Mouse (Mus musculus) adrenal gland, postnatal 25 days (tissue): ENCODE measurements around the gene Pkp2. TPM values are rescaled to one million over a fixed set of nuclear protein-coding genes. Genes with fewer than 3 reads are reported as not detected.

Experiments
- DNase-seq: peaks from one replicate; pipeline ENCODE4 v3.0.0; 2021; ENCODE audit warnings: mixed read lengths
- total RNA-seq: library from RNA; stranded (reverse); gene quantifications from 2 replicates; pipeline ENCODE4 v1.2.3, GENCODE M21; 2021

Gene Pkp2
- total RNA-seq, 1 experiment from 2014 or later = 2.2 TPM

DNA sequence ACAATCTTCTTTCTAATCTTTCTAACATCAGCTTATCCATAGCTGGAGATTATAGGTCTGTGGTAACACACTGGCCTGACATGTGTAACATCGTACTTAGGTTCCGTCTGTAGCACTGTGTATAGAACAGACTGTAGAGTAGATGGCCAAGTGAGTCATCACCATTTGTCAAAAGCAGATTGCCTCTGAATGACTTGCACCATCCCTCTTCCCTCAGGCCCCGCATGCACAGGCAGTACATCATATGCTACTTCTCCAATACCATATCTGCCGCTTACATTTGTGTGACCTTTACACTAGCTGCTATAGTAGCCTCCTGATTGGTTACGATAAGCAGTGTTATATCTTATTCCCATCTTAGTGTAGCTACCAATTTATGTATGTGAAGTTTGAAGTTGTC is 47.8 kb downstream of the Pkp2 start:
- no peak for DNase-seq

DNA sequence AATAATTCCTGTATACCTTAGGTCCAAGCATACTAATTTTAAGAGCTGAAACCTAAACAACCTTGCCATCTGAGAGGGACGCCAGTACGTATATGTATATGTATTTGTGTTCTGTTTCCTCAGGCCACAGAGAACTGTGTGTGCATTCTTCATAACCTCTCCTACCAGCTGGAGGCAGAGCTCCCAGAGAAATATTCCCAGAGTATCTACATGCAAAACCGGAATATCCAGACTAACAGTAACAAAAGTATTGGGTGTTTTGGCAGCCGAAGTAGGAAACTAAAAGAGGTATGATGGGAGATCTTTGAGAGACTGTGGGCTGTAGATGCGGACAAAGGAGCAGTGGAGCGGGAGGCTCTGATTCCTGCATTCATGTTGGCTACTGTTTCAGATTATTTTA is 48.4 kb downstream of the Pkp2 start:
- no peak for DNase-seq

DNA sequence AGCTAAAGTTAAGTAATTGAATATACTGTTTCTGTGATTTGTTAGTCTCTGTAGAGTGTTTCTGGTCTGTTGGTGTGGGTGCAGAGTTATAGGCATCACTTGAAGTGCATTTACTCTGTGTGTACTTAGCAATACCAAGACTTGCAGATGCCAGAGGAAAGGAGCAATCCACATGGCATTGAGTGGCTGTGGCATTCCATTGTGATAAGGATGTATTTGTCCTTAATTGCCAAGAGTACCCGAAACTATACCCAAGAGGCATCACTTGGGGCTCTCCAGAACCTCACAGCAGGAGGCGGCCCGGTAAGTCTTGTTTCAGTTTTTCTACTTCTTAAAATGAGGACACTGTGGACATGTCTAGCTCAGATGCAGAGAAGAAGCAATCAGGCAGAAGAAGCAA is 49.3 kb downstream of the Pkp2 start:
- DNase-seq = no peak

DNA sequence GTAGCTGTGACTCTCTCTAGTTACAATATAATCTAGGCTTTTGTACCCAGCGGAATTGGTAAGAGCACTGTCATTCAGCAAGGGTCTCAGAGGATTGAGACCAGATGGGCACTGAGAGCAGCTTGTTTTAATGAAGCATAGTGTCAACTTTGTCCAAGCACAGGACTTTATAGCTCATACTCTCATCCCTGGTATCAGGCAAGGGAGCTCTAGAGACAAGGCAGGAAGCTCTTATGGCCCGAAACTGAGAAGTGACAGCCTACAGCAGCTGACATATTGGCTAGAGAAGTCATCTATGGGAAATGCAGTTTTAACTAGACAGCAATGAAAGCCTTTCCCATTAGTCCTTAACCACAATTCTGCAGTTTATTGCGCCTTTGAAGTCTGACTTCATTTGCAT is 59.9 kb downstream of the Pkp2 start:
- no peak for DNase-seq

DNA sequence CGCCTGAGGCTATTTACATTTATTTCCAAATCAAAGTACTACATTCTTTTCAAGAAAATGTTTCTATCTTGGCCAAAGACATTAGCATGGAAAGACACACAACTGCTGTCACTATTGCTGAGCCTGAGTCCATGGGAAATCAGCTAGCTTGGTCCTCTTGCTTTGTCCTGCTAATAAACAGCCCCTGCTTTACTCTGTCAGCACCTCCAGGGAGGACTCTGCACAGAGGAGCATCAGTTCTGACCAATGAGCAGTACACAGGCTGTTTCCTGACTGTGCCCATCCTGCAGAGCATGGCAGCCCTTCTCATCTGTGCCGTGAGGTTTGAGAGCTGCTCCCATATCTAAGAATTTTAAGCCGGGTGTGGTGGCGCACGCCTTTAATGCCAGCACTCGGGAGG is 60.6 kb downstream of the Pkp2 start:
- no peak for DNase-seq

DNA sequence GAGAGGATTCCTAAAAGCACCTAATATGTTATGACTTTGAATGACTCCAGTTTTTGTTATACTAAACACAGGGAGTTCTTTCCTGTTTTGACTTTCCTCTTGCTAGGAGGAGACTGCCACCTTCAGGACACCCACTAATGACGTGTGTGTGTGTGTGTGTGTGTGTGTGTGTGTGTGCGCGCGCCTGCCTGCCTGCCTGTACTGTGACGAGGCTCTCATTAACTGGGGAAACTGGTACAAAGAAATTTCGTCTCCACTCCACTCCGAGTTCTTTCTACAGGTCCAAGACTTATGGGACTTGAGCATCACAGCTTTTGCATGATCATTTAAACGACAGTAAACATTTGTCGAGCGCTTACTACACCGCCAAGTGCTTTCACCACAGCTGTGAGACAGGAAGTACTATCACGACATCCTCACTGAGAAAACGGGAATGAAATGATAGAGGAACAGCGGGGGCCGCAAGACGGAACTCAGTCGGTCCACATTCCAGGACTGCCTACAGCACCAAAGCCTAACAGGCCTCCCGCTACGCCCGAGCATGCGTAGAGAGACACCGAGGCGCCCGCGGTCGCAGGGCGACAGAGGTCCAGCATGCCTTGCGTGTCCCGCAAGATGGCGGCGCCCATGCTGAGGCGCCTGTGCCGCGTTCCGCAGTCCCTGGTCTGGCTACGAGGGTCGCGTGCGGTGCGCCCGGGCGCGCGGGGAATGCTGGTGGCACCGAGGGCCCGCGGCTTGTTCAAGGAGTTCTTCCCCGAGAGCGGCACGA is 89.4 kb downstream of the Pkp2 start, which contains the start of gene Yars2:
TSS of gene Yars2 (plus strand) at position 597 of the 769 bp plus-strand sequence.
- DNase-seq = peak; percentile 93

DNA sequence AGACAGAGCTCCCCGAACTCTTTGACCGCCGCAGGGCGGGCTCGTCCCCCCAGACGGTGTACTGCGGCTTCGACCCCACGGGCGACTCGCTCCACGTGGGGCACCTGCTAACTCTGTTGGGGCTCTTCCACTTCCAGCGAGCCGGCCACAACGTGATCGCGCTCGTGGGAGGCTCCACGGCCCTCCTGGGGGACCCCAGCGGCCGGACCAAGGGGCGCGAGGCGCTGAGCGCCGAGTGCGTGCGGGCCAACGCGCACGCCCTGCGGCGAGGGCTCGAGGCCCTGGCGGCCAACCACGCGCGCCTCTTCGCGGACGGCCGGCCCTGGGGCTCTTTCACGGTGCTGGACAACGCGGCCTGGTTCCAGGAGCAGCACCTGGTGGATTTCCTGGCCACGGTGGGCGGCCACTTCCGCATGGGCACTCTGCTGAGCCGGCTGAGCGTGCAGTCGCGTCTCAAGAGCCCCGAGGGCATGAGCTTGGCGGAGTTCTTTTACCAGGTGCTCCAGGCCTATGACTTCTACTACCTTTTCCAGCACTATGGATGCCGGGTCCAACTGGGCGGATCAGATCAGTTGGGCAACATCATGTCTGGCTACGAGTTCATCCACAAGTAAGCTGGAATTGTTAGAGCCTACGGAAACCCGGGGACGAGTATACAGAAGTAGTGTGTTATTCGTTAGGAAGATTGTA is 90.2 kb downstream of the Pkp2 start:
- DNase-seq = peak; percentile 56

DNA sequence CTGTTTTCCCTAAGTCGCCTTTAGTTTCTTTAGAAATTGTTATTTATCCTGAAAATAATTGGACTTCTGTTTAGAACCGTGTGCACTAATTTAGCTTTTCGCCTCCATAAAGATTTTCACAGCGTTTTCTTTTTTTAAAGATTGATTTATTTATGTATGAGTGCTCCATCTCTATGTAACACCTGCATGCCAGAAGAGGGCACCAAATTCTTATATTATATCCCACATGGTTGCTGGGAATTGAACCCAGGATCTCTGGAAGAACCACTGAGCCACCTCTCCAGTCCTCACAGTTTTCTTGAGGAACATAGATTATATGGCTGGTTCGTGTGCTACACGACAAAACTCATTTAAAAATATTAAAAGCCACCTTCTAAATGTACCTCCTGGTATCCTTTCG is 90.8 kb downstream of the Pkp2 start:
- DNase-seq = no peak

DNA sequence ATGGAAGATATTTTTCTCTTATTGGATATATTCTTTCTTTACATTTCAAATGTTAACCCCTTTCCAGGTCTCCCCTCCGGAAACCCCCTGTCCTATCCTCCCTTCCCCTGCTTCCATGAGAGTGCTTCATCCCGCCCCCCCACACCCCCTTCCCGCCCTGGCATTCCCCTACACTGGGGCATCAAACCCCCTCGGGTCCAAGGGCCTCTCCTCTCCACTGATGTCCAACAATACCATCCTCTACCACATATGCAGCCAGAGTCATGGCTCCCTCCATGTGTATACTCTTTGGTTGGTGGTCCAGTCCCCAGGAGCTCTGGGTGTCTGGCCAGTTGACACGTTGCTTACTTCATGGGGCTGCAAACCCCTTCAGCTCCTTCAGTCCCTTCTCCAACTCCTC is 98.2 kb downstream of the Pkp2 start:
- no peak for DNase-seq

Other genes starting within 250 kb of the Pkp2 start
- gene Yars2, start 89.6 kb downstream of the Pkp2 start, total RNA-seq = 29.0 and 30.6 TPM in 2 replicates
- gene Dnm1l, start 145.6 kb downstream of the Pkp2 start, total RNA-seq = 74.9 and 76.0 TPM in 2 replicates